Comparison of ENCODE assay signal across 18 mouse cellular contexts in genomic region chr6:118608906-118609305, GRCm38 (mm10). TPM values are rescaled to one million over a fixed set of nuclear protein-coding genes. Genes with fewer than 3 reads are reported as not detected.
DNase-seq lines count a peak whose midpoint lies in the region; ATAC-seq and TF ChIP-seq lines count a peak whose summit lies in the region.
"Had no signal": no experiment of that assay in that cellular context is flagged by ENCODE, and none has a peak within 500 bp of the region (broad histone marks: within the 10 kb centered on the region; RNA-seq: fewer than 3 reads in every experiment).

No protein-coding gene starts in this region.

- WGBS in hindbrain, postnatal 0 days: 51% methylated on average over 6 of the region's 6 CpGs
- WGBS in hindbrain, embryonic 13.5 days: 87% methylated on average over 6 of the region's 6 CpGs
- WGBS in forebrain, embryonic 16.5 days: 63% methylated on average over 6 of the region's 6 CpGs

- intact Hi-C loops in heart, postnatal 10 days (cut with DNase I): no loop called here

- no peaks in the 10 kb centered on the region for H3K27me3 ChIP-seq in hindbrain, postnatal 0 days (ENCODE audit: insufficient read depth, low read length)
- H3K27me3 ChIP-seq in hindbrain, embryonic 13.5 days: no peaks in the 10 kb centered on the region
- no peaks in the 10 kb centered on the region for H3K27me3 ChIP-seq in forebrain, embryonic 16.5 days (replicated peaks; ENCODE audit: control insufficient read depth, insufficient read depth, low read length)
- H3K27me3 ChIP-seq: embryonic facial prominence, embryonic 13.5 days; embryonic facial prominence, embryonic 15.5 days; forebrain, embryonic 13.5 days; forebrain, embryonic 15.5 days had no signal

- TF ChIP-seq CTCF in hindbrain, postnatal 0 days (IDR thresholded peaks at IDR 0.05; ENCODE audit: low read depth): no peak
- no peak for TF ChIP-seq CTCF in brain, embryonic 14.5 days (IDR thresholded peaks at IDR 0.05; ENCODE audit: borderline replicate concordance, extremely low read depth, insufficient read depth, insufficient read length)

- H3K4me2 ChIP-seq in hindbrain, postnatal 0 days (ENCODE audit: low read depth, low read length): no peak overlapping the region
- H3K4me2 ChIP-seq in hindbrain, embryonic 13.5 days: no peak overlapping the region
- no peak overlapping the region for H3K4me2 ChIP-seq in forebrain, embryonic 16.5 days (ENCODE audit: low read length)
- H3K4me2 ChIP-seq: embryonic facial prominence, embryonic 13.5 days; embryonic facial prominence, embryonic 15.5 days; forebrain, embryonic 13.5 days; forebrain, embryonic 15.5 days had no signal

- no peak for TF ChIP-seq POLR2A in brain, embryonic 14.5 days (IDR thresholded peaks at IDR 0.05; ENCODE audit: borderline replicate concordance, extremely low read depth, insufficient read depth, insufficient read length, poor library complexity, severe bottlenecking)

- H3K9me3 ChIP-seq in hindbrain, postnatal 0 days (ENCODE audit: low read length): no peaks in the 10 kb centered on the region
- H3K9me3 ChIP-seq in hindbrain, embryonic 13.5 days: no peaks in the 10 kb centered on the region
- no peaks in the 10 kb centered on the region for H3K9me3 ChIP-seq in forebrain, embryonic 16.5 days (ENCODE audit: control insufficient read depth, low read length)
- H3K9me3 ChIP-seq: embryonic facial prominence, embryonic 13.5 days; embryonic facial prominence, embryonic 15.5 days; forebrain, embryonic 13.5 days; forebrain, embryonic 15.5 days had no signal

- no peak for ATAC-seq in hindbrain, postnatal 0 days
- no peak for ATAC-seq in hindbrain, embryonic 13.5 days (ENCODE audit: low FRiP score)
- ATAC-seq in forebrain, embryonic 16.5 days: no peak
- ATAC-seq: forebrain, embryonic 13.5 days; forebrain, embryonic 15.5 days had no signal

- no peak overlapping the region for H3K27ac ChIP-seq in hindbrain, postnatal 0 days
- H3K27ac ChIP-seq in hindbrain, embryonic 13.5 days: no peak overlapping the region
- no peak overlapping the region for H3K27ac ChIP-seq in forebrain, embryonic 16.5 days (ENCODE audit: low read length)
- H3K27ac ChIP-seq: embryonic facial prominence, embryonic 13.5 days; embryonic facial prominence, embryonic 15.5 days; forebrain, embryonic 13.5 days; forebrain, embryonic 15.5 days had no signal

- DNase-seq in hindbrain, postnatal 0 days (ENCODE audit: low spot score): peak; percentile 16
- DNase-seq in brain, adult 2 months (ENCODE audit: low read depth, low spot score): peak; percentile 36
- DNase-seq in brain, embryonic 14.5 days (ENCODE audit: low read depth): peak; percentile 15
- DNase-seq in gonadal fat pad, adult 2 months (ENCODE audit: low read depth): peak; percentile 40
- DNase-seq in heart, postnatal 10 days: no peak
- DNase-seq: adrenal gland, adult 2 months; adrenal gland, postnatal 10 days; adrenal gland, postnatal 25 days; cerebellum, adult 11 months; cerebellum, adult 9-10 months; embryo, embryonic 11 days had no signal

- H3K4me3 ChIP-seq in hindbrain, postnatal 0 days (ENCODE audit: low read length): no peak overlapping the region
- H3K4me3 ChIP-seq in hindbrain, embryonic 13.5 days: no peak overlapping the region
- H3K4me3 ChIP-seq in forebrain, embryonic 16.5 days (replicated peaks; ENCODE audit: low read length): no peak overlapping the region
- H3K4me3 ChIP-seq: embryonic facial prominence, embryonic 13.5 days; embryonic facial prominence, embryonic 15.5 days; erythroblast, embryonic 14.5 days; forebrain, embryonic 13.5 days; forebrain, embryonic 15.5 days had no signal

- H3K9ac ChIP-seq in hindbrain, postnatal 0 days (replicated peaks; ENCODE audit: low read length): no peak overlapping the region
- no peak overlapping the region for H3K9ac ChIP-seq in hindbrain, embryonic 13.5 days
- H3K9ac ChIP-seq in forebrain, embryonic 16.5 days (replicated peaks; ENCODE audit: low read depth, low read length): no peak overlapping the region
- H3K9ac ChIP-seq: embryonic facial prominence, embryonic 13.5 days; embryonic facial prominence, embryonic 15.5 days; forebrain, embryonic 13.5 days; forebrain, embryonic 15.5 days had no signal

- H3K4me1 ChIP-seq in hindbrain, postnatal 0 days (ENCODE audit: insufficient read depth, low read length): no peaks in the 10 kb centered on the region
- no peaks in the 10 kb centered on the region for H3K4me1 ChIP-seq in hindbrain, embryonic 13.5 days (replicated peaks)
- H3K4me1 ChIP-seq in forebrain, embryonic 16.5 days (replicated peaks; ENCODE audit: control insufficient read depth, insufficient read depth, low read length): no peaks in the 10 kb centered on the region
- H3K4me1 ChIP-seq: embryonic facial prominence, embryonic 13.5 days; embryonic facial prominence, embryonic 15.5 days; forebrain, embryonic 13.5 days; forebrain, embryonic 15.5 days had no signal

- peaks cover 15% of the 10 kb centered on the region for H3K36me3 ChIP-seq in hindbrain, postnatal 0 days (ENCODE audit: insufficient read depth, low read length)
- H3K36me3 ChIP-seq in hindbrain, embryonic 13.5 days: peaks cover 68% of the 10 kb centered on the region
- H3K36me3 ChIP-seq in forebrain, embryonic 16.5 days (ENCODE audit: control insufficient read depth, insufficient read depth): 0 out of 2 replicates have a peak, but pooled peaks cover 2% of the 10 kb centered on the region

RNA-seq across cellular contexts. Expression of gene Ankrd26, which starts 46.9 kb away (rescaled TPM):
- 5.5 and 6.0 TPM in 2 replicates for total RNA-seq in hindbrain, postnatal 0 days (2014; rRNA removed)
- polyA plus RNA-seq in hindbrain, postnatal 0 days (2015; fragmentation: Nextera tagmentation; extraction: Ambion mirVana): 12.5 and 13.5 TPM in 2 replicates
- polyA plus RNA-seq in hindbrain, embryonic 13.5 days (2015; fragmentation: Nextera tagmentation; extraction: Ambion mirVana): 15.3 and 18.0 TPM in 2 replicates
- 10.5 and 11.3 TPM in 2 replicates for polyA plus RNA-seq in brain, embryonic 14.5 days (2012; rRNA removed)
- 0.90 and 1.2 TPM in 2 replicates for polyA plus RNA-seq in gonadal fat pad, adult 2 months (2012; rRNA removed)
- polyA plus RNA-seq in forebrain, embryonic 16.5 days (2015; fragmentation: Nextera tagmentation; extraction: Ambion mirVana): 20.5 and 21.6 TPM in 2 replicates
- 1 to 10 TPM; 2.1 to 3.4 TPM for total RNA-seq in heart, postnatal 10 days (2021)

Comparison
In these comparisons a context has a peak if more than half of its experiments do, and no peak if none do; other contexts are left out.
1. DNase-seq: peak in hindbrain, postnatal 0 days (single experiment), brain, adult 2 months (single experiment), brain, embryonic 14.5 days (single experiment) and gonadal fat pad, adult 2 months (single experiment); none in heart, postnatal 10 days (0 of 2).